Mouse (Mus musculus): ENCODE measurements around the gene Asphd1. TPM values are rescaled to one million over a fixed set of nuclear protein-coding genes. Genes with fewer than 3 reads are reported as not detected.
"Not testable (repeated sequence)": the region's sequence is repeated elsewhere in the genome, so short reads cannot be mapped to it uniquely, and the experiment has no call there.

Gene Asphd1
- polyA plus RNA-seq, 1 experiment from 2014 or later = not detected

- Histone ChIP-seq H3K36me3 (peaks cover 35% of the 10 kb centered on the region), H3K4me1 (peaks cover 23% of the 10 kb centered on the region), H3K4me3 (no peak overlapping the region), H3K27me3 (ENCODE audit: low read depth, poor library complexity, severe bottlenecking) (peaks cover 36% of the 10 kb centered on the region), H3K27ac (no peak overlapping the region), H3K9me3 (replicated peaks) (no peaks in the 10 kb centered on the region)
- 53% methylated on average over 3 of the region's 3 CpGs for WGBS
- DNase-seq (ENCODE audit: low spot score) = no peak
Measured at GRCm38 (mm10) chr7:126946530-126946929, 2.9 kb downstream of the Asphd1 start.

GRCm38 (mm10) chr7:126941801-126942200 is 7.6 kb downstream of the Asphd1 start:
- Histone ChIP-seq H3K36me3 (peaks cover 64% of the 10 kb centered on the region), H3K27ac (no peak overlapping the region), H3K4me1 (no peaks in the 10 kb centered on the region), H3K9me3 (replicated peaks) (no peaks in the 10 kb centered on the region), H3K4me3 (no peak overlapping the region), H3K27me3 (ENCODE audit: low read depth, poor library complexity, severe bottlenecking) (no peaks in the 10 kb centered on the region)
- WGBS = 78% methylated on average over 5 of the region's 5 CpGs
- DNase-seq (ENCODE audit: low spot score) = no peak

GRCm38 (mm10) chr7:126941171-126941570 is 8.2 kb downstream of the Asphd1 start:
- H3K4me1 ChIP-seq = no peaks in the 10 kb centered on the region
- H3K27ac ChIP-seq = no peak overlapping the region
- 45% methylated on average over 6 of the region's 6 CpGs for WGBS
- H3K9me3 ChIP-seq (replicated peaks) = no peaks in the 10 kb centered on the region
- no peak overlapping the region for H3K4me3 ChIP-seq
- no peak for DNase-seq (ENCODE audit: low spot score)
- peaks cover 70% of the 10 kb centered on the region for H3K36me3 ChIP-seq
- H3K27me3 ChIP-seq (ENCODE audit: low read depth, poor library complexity, severe bottlenecking) = no peaks in the 10 kb centered on the region

- no peaks in the 10 kb centered on the region for H3K9me3 ChIP-seq (replicated peaks)
- no peak overlapping the region for H3K4me3 ChIP-seq
- peaks cover 18% of the 10 kb centered on the region for H3K4me1 ChIP-seq
- H3K36me3 ChIP-seq = peaks cover 73% of the 10 kb centered on the region
- no peak overlapping the region for H3K27ac ChIP-seq
- DNase-seq (ENCODE audit: low spot score) = no peak
- no peaks in the 10 kb centered on the region for H3K27me3 ChIP-seq (ENCODE audit: low read depth, poor library complexity, severe bottlenecking)
- 90% methylated on average over 2 of the region's 2 CpGs for WGBS
Measured at GRCm38 (mm10) chr7:126932652-126933051, 16.7 kb downstream of the Asphd1 start.

GRCm38 (mm10) chr7:126929046-126929445 is 20.3 kb downstream of the Asphd1 start:
- H3K9me3 ChIP-seq (replicated peaks) = no peaks in the 10 kb centered on the region
- H3K4me3 ChIP-seq = peak overlapping the region; percentile 91
- peaks cover 18% of the 10 kb centered on the region for H3K4me1 ChIP-seq
- H3K27me3 ChIP-seq (ENCODE audit: low read depth, poor library complexity, severe bottlenecking) = no peaks in the 10 kb centered on the region
- peaks cover 38% of the 10 kb centered on the region for H3K36me3 ChIP-seq
- DNase-seq (ENCODE audit: low spot score) = no peak
- WGBS = under 1% methylated on average over 26 of the region's 27 CpGs
- H3K27ac ChIP-seq = peak overlapping the region; percentile 91

GRCm38 (mm10) chr7:126928384-126929037 is 20.9 kb downstream of the Asphd1 start, which contains the start of gene Kctd13:
Kctd13 (plus strand) TSS chr7:126928879.
- WGBS = 5% methylated on average over 56 of the region's 56 CpGs
- Histone ChIP-seq H3K9me3 (replicated peaks) (no peaks in the 10 kb centered on the region), H3K27me3 (ENCODE audit: low read depth, poor library complexity, severe bottlenecking) (no peaks in the 10 kb centered on the region), H3K4me1 (peaks cover 18% of the 10 kb centered on the region), H3K36me3 (peaks cover 33% of the 10 kb centered on the region), H3K4me3 (peak within 1 kb of the TSS; percentile 91), H3K27ac (peak within 1 kb of the TSS; percentile 91)
- peak; percentile 93 for DNase-seq (ENCODE audit: low spot score)

GRCm38 (mm10) chr7:126926299-126926698 is 23.1 kb downstream of the Asphd1 start:
- Histone ChIP-seq H3K36me3 (peaks cover 12% of the 10 kb centered on the region), H3K4me1 (peaks cover 18% of the 10 kb centered on the region), H3K27me3 (ENCODE audit: low read depth, poor library complexity, severe bottlenecking) (no peaks in the 10 kb centered on the region), H3K9me3 (replicated peaks) (no peaks in the 10 kb centered on the region), H3K4me3 (no peak overlapping the region), H3K27ac (no peak overlapping the region)
- 38% methylated on average over 3 of the region's 3 CpGs for WGBS
- no peak for DNase-seq (ENCODE audit: low spot score)

- Histone ChIP-seq H3K4me1 (peaks cover 1% of the 10 kb centered on the region; the same call in 1 of the 2 replicates), H3K36me3 (no peaks in the 10 kb centered on the region), H3K27ac (no peak overlapping the region), H3K9me3 (replicated peaks) (no peaks in the 10 kb centered on the region), H3K27me3 (ENCODE audit: low read depth, poor library complexity, severe bottlenecking) (no peaks in the 10 kb centered on the region), H3K4me3 (no peak overlapping the region)
- no peak for DNase-seq (ENCODE audit: low spot score)
- 77% methylated on average over 5 of the region's 5 CpGs for WGBS
Measured at GRCm38 (mm10) chr7:126923999-126924398, 25.4 kb downstream of the Asphd1 start.

- Histone ChIP-seq H3K4me3 (no peak within 1 kb of the TSS), H3K27ac (no peak within 1 kb of the TSS), H3K9me3 (replicated peaks) (no peaks in the 10 kb centered on the region), H3K27me3 (ENCODE audit: low read depth, poor library complexity, severe bottlenecking) (no peaks in the 10 kb centered on the region), H3K4me1 (no peaks in the 10 kb centered on the region), H3K36me3 (no peaks in the 10 kb centered on the region)
- 78% methylated on average over 5 of the region's 5 CpGs for WGBS
- DNase-seq (ENCODE audit: low spot score) = no peak
Measured at GRCm38 (mm10) chr7:126922624-126923060, 26.7 kb downstream of the Asphd1 start, which contains the start of gene Tmem219. Tmem219 (minus strand) TSS chr7:126922917.

GRCm38 (mm10) chr7:126921563-126921962 is 27.8 kb downstream of the Asphd1 start:
- no peak for DNase-seq (ENCODE audit: low spot score)
- Histone ChIP-seq H3K9me3 (replicated peaks) (no peaks in the 10 kb centered on the region), H3K4me3 (no peak overlapping the region), H3K4me1 (no peaks in the 10 kb centered on the region), H3K27ac (no peak overlapping the region), H3K36me3 (no peaks in the 10 kb centered on the region), H3K27me3 (ENCODE audit: low read depth, poor library complexity, severe bottlenecking) (no peaks in the 10 kb centered on the region)
- WGBS = 71% methylated on average over 2 of the region's 2 CpGs

- Histone ChIP-seq H3K4me3 (no peak overlapping the region), H3K9me3 (replicated peaks) (no peaks in the 10 kb centered on the region), H3K27me3 (ENCODE audit: low read depth, poor library complexity, severe bottlenecking) (no peaks in the 10 kb centered on the region), H3K4me1 (no peaks in the 10 kb centered on the region), H3K27ac (no peak overlapping the region), H3K36me3 (no peaks in the 10 kb centered on the region)
- 91% methylated on average over 4 of the region's 4 CpGs for WGBS
- DNase-seq (ENCODE audit: low spot score) = no peak
Measured at GRCm38 (mm10) chr7:126919973-126920372, 29.4 kb downstream of the Asphd1 start.

- not testable (repeated sequence) for H3K36me3 ChIP-seq; H3K9me3 ChIP-seq (replicated peaks); H3K4me1 ChIP-seq; H3K27me3 ChIP-seq (ENCODE audit: low read depth, poor library complexity, severe bottlenecking); H3K4me3 ChIP-seq; H3K27ac ChIP-seq; DNase-seq (ENCODE audit: low spot score)
- WGBS = 38% methylated on average over 4 of the region's 4 CpGs
Measured at GRCm38 (mm10) chr7:126918356-126918755, 31.0 kb downstream of the Asphd1 start.

- no peak for DNase-seq (ENCODE audit: low spot score)
- WGBS = 94% methylated on average over 3 of the region's 3 CpGs
- Histone ChIP-seq H3K9me3 (replicated peaks) (no peaks in the 10 kb centered on the region), H3K27ac (no peak overlapping the region), H3K4me1 (no peaks in the 10 kb centered on the region), H3K4me3 (no peak overlapping the region), H3K36me3 (no peaks in the 10 kb centered on the region), H3K27me3 (ENCODE audit: low read depth, poor library complexity, severe bottlenecking) (no peaks in the 10 kb centered on the region)
Measured at GRCm38 (mm10) chr7:126914844-126915243, 34.5 kb downstream of the Asphd1 start.

GRCm38 (mm10) chr7:126905590-126905989 is 43.8 kb downstream of the Asphd1 start:
- 77% methylated on average over 3 of the region's 3 CpGs for WGBS
- H3K4me3 ChIP-seq = no peak overlapping the region
- H3K4me1 ChIP-seq = no peaks in the 10 kb centered on the region
- no peaks in the 10 kb centered on the region for H3K27me3 ChIP-seq (ENCODE audit: low read depth, poor library complexity, severe bottlenecking)
- H3K9me3 ChIP-seq (replicated peaks) = no peaks in the 10 kb centered on the region
- no peak overlapping the region for H3K27ac ChIP-seq
- DNase-seq (ENCODE audit: low spot score) = no peak
- H3K36me3 ChIP-seq = no peaks in the 10 kb centered on the region
